Mouse (Mus musculus) midbrain, embryonic 12.5 days (tissue): Measurements from ENCODE around the gene Bnc2. TPM values are rescaled to one million over a fixed set of nuclear protein-coding genes. Genes with fewer than 3 reads are reported as not detected.
A peak's percentile ranks its signal among the peaks of the same experiment; 100 is the strongest.

Experiments
- ATAC-seq: fragments of 200-750 bp; cut with Nextera tagmentation; 2 replicates; pipeline ENCODE4 v1.8.0; 2017; ENCODE audit warnings: low read depth, moderate TSS enrichment, moderate library complexity; ENCODE audit not compliant: low FRiP score
- H3K27ac ChIP-seq: fragments of 300-500 bp; sonication (generic); replicated peaks from 2 replicates; pipeline ENCODE4 v1.5.1; 2016; ENCODE audit warnings: mild to moderate bottlenecking
- H3K27me3 ChIP-seq: fragments of 300-500 bp; sonication (generic); 2 replicates; pipeline ENCODE4 v1.6.1; 2016; ENCODE audit warnings: mild to moderate bottlenecking
- H3K36me3 ChIP-seq: fragments of 300-500 bp; sonication (generic); 2 replicates; pipeline ENCODE4 v1.6.1; 2016
- H3K4me1 ChIP-seq: fragments of 300-500 bp; sonication (generic); 2 replicates; pipeline ENCODE4 v1.6.1; 2016
- H3K4me2 ChIP-seq: fragments of 300-500 bp; sonication (generic); replicated peaks from 2 replicates; pipeline ENCODE4 v1.6.1; 2016; ENCODE audit warnings: mild to moderate bottlenecking, moderate library complexity
- H3K4me3 ChIP-seq: fragments of 300-500 bp; sonication (generic); 2 replicates; pipeline ENCODE4 v1.5.1; 2016; ENCODE audit warnings: mild to moderate bottlenecking
- H3K9ac ChIP-seq: fragments of 300-500 bp; sonication (generic); replicated peaks from 2 replicates; pipeline ENCODE4 v1.6.1; 2016; ENCODE audit warnings: mild to moderate bottlenecking, moderate library complexity
- H3K9me3 ChIP-seq: fragments of 300-500 bp; sonication (generic); 2 replicates; pipeline ENCODE4 v1.6.1; 2016; ENCODE audit warnings: mild to moderate bottlenecking
- WGBS: fragments of 180-500 bp; shearing (Covaris S2); methylation state at CpG from one replicate; pipeline ENCODE4 v1.1.7; 2016; 5-methylcytosine and 5-hydroxymethylcytosine counted together
- polyA plus RNA-seq: library from polyadenylated mRNA; unstranded; fragments of >200 nt; fragmentation: Nextera tagmentation; extraction: Ambion mirVana; gene quantifications from 2 replicates; pipeline ENCODE4 v1.2.1, GENCODE M21; 2016

Bnc2 gene
- polyA plus RNA-seq, 1 experiment from 2014 or later, result 21.7 TPM

- H3K27ac ChIP-seq, result no peak overlapping the region
- H3K4me2 ChIP-seq, result peak overlapping the region; percentile 21
- H3K36me3 ChIP-seq, result no peaks in the 10 kb centered on the region
- ATAC-seq, result peak; percentile 79
- no peak overlapping the region for H3K4me3 ChIP-seq
- no peak overlapping the region for H3K9ac ChIP-seq
- no peaks in the 10 kb centered on the region for H3K9me3 ChIP-seq
- 29% methylated on average over 12 of the region's 12 CpGs for WGBS
- peaks cover 47% of the 10 kb centered on the region for H3K27me3 ChIP-seq
- peaks cover 17% of the 10 kb centered on the region; the same call in 1 of the 2 replicates for H3K4me1 ChIP-seq
Observed at GRCm38 (mm10) chr4:84668949-84669605, 6.0 kb downstream of the Bnc2 start.

GRCm38 (mm10) chr4:84668226-84668625, 6.8 kb downstream of the Bnc2 start:
- no peak for ATAC-seq

GRCm38 (mm10) chr4:84662228-84663065, 12.6 kb downstream of the Bnc2 start:
- no peak for ATAC-seq
- H3K4me3 ChIP-seq, result no peak overlapping the region
- no peak overlapping the region for H3K27ac ChIP-seq
- H3K9me3 ChIP-seq, result no peaks in the 10 kb centered on the region
- no peak overlapping the region for H3K4me2 ChIP-seq
- no peak overlapping the region for H3K9ac ChIP-seq
- H3K36me3 ChIP-seq, result no peaks in the 10 kb centered on the region
- H3K4me1 ChIP-seq, result no peaks in the 10 kb centered on the region
- 87% methylated on average over 5 of the region's 5 CpGs for WGBS
- H3K27me3 ChIP-seq, result peaks cover 12% of the 10 kb centered on the region

More at GRCm38 (mm10) chr4:84668226-84668625, 6.8 kb downstream of the Bnc2 start:
- 81% methylated on average over 5 of the region's 5 CpGs for WGBS
- no peak overlapping the region for H3K4me3 ChIP-seq
- H3K27me3 ChIP-seq, result peaks cover 42% of the 10 kb centered on the region
- H3K4me2 ChIP-seq, result no peak overlapping the region
- no peak overlapping the region for H3K9ac ChIP-seq
- no peak overlapping the region for H3K27ac ChIP-seq
- H3K36me3 ChIP-seq, result no peaks in the 10 kb centered on the region
- no peaks in the 10 kb centered on the region for H3K9me3 ChIP-seq
- peaks cover 16% of the 10 kb centered on the region; the same call in 1 of the 2 replicates for H3K4me1 ChIP-seq

- no peaks in the 10 kb centered on the region for H3K9me3 ChIP-seq
- H3K36me3 ChIP-seq, result no peaks in the 10 kb centered on the region
- no peak overlapping the region for H3K4me3 ChIP-seq
- ATAC-seq, result no peak
- no peaks in the 10 kb centered on the region for H3K4me1 ChIP-seq
- H3K9ac ChIP-seq, result no peak overlapping the region
- no peak overlapping the region for H3K4me2 ChIP-seq
- WGBS, result 91% methylated on average over 3 of the region's 3 CpGs
- H3K27ac ChIP-seq, result no peak overlapping the region
- H3K27me3 ChIP-seq, result 0 out of 2 replicates have a peak, but pooled peaks cover 5% of the 10 kb centered on the region
Observed at GRCm38 (mm10) chr4:84661341-84661740, 13.7 kb downstream of the Bnc2 start.

- no peak for ATAC-seq
- H3K36me3 ChIP-seq, result no peaks in the 10 kb centered on the region
- 0 out of 2 replicates have a peak, but pooled peaks cover 3% of the 10 kb centered on the region for H3K27me3 ChIP-seq
- no peaks in the 10 kb centered on the region for H3K9me3 ChIP-seq
- H3K4me3 ChIP-seq, result no peak overlapping the region
- no peak overlapping the region for H3K9ac ChIP-seq
- H3K4me1 ChIP-seq, result no peaks in the 10 kb centered on the region
- H3K27ac ChIP-seq, result no peak overlapping the region
- WGBS, result 53% methylated on average over 8 of the region's 8 CpGs
- no peak overlapping the region for H3K4me2 ChIP-seq
Observed at GRCm38 (mm10) chr4:84651786-84652185, 23.3 kb downstream of the Bnc2 start.

- no peak for ATAC-seq
- Histone ChIP-seq H3K36me3 (no peaks in the 10 kb centered on the region), H3K27ac (no peak overlapping the region), H3K9ac (no peak overlapping the region), H3K9me3 (no peaks in the 10 kb centered on the region), H3K4me2 (no peak overlapping the region), H3K4me3 (no peak overlapping the region), H3K27me3 (peaks cover 6% of the 10 kb centered on the region; the same call in 1 of the 2 replicates), H3K4me1 (no peaks in the 10 kb centered on the region)
Observed at GRCm38 (mm10) chr4:84646576-84646975, 28.5 kb downstream of the Bnc2 start.

GRCm38 (mm10) chr4:84639166-84639565, 35.9 kb downstream of the Bnc2 start:
- peaks cover 26% of the 10 kb centered on the region for H3K27me3 ChIP-seq
- no peak for ATAC-seq
- H3K36me3 ChIP-seq, result no peaks in the 10 kb centered on the region

GRCm38 (mm10) chr4:84637641-84638040, 37.4 kb downstream of the Bnc2 start:
- H3K36me3 ChIP-seq, result no peaks in the 10 kb centered on the region
- H3K9ac ChIP-seq, result no peak overlapping the region
- peak; percentile 78 for ATAC-seq
- WGBS, result under 1% methylated on average over 10 of the region's 10 CpGs
- no peak overlapping the region for H3K27ac ChIP-seq
- H3K4me1 ChIP-seq, result peaks cover 17% of the 10 kb centered on the region
- no peaks in the 10 kb centered on the region for H3K9me3 ChIP-seq
- no peak overlapping the region for H3K4me3 ChIP-seq
- peaks cover 35% of the 10 kb centered on the region for H3K27me3 ChIP-seq
- H3K4me2 ChIP-seq, result peak overlapping the region; percentile 41

More at GRCm38 (mm10) chr4:84639166-84639565, 35.9 kb downstream of the Bnc2 start:
- Histone ChIP-seq H3K4me2 (no peak overlapping the region), H3K4me1 (peaks cover 17% of the 10 kb centered on the region), H3K4me3 (no peak overlapping the region), H3K9ac (no peak overlapping the region), H3K27ac (no peak overlapping the region), H3K9me3 (no peaks in the 10 kb centered on the region)
- WGBS, result 66% methylated on average over 6 of the region's 6 CpGs

- WGBS, result 25% methylated on average over 4 of the region's 4 CpGs
- Histone ChIP-seq H3K36me3 (no peaks in the 10 kb centered on the region), H3K4me2 (no peak overlapping the region), H3K9me3 (no peaks in the 10 kb centered on the region), H3K27ac (no peak overlapping the region), H3K4me1 (peaks cover 17% of the 10 kb centered on the region), H3K27me3 (peaks cover 25% of the 10 kb centered on the region), H3K4me3 (no peak overlapping the region), H3K9ac (no peak overlapping the region)
- ATAC-seq, result no peak
Observed at GRCm38 (mm10) chr4:84634751-84635150, 40.3 kb downstream of the Bnc2 start.

- WGBS, result 94% methylated on average over 1 of the region's 1 CpGs
- H3K27ac ChIP-seq, result no peak overlapping the region
- no peak overlapping the region for H3K9ac ChIP-seq
- no peak overlapping the region for H3K4me2 ChIP-seq
- ATAC-seq, result no peak
- no peaks in the 10 kb centered on the region for H3K9me3 ChIP-seq
- peaks cover 17% of the 10 kb centered on the region for H3K4me1 ChIP-seq
- H3K4me3 ChIP-seq, result no peak overlapping the region
- no peaks in the 10 kb centered on the region for H3K36me3 ChIP-seq
- peaks cover 20% of the 10 kb centered on the region for H3K27me3 ChIP-seq
Observed at GRCm38 (mm10) chr4:84633991-84634390, 41.1 kb downstream of the Bnc2 start.

- 81% methylated on average over 12 of the region's 12 CpGs for WGBS
- H3K27me3 ChIP-seq, result peaks cover 19% of the 10 kb centered on the region; the same call in 1 of the 2 replicates
- no peak overlapping the region for H3K27ac ChIP-seq
- no peak overlapping the region for H3K9ac ChIP-seq
- ATAC-seq, result no peak
- H3K9me3 ChIP-seq, result no peaks in the 10 kb centered on the region
- H3K4me2 ChIP-seq, result no peak overlapping the region
- H3K4me1 ChIP-seq, result peaks cover 17% of the 10 kb centered on the region
- H3K36me3 ChIP-seq, result no peaks in the 10 kb centered on the region
- H3K4me3 ChIP-seq, result no peak overlapping the region
Observed at GRCm38 (mm10) chr4:84632832-84633789, 42.0 kb downstream of the Bnc2 start.
